Mouse (Mus musculus): ENCODE measurements around the gene Lrp1.

DNA sequence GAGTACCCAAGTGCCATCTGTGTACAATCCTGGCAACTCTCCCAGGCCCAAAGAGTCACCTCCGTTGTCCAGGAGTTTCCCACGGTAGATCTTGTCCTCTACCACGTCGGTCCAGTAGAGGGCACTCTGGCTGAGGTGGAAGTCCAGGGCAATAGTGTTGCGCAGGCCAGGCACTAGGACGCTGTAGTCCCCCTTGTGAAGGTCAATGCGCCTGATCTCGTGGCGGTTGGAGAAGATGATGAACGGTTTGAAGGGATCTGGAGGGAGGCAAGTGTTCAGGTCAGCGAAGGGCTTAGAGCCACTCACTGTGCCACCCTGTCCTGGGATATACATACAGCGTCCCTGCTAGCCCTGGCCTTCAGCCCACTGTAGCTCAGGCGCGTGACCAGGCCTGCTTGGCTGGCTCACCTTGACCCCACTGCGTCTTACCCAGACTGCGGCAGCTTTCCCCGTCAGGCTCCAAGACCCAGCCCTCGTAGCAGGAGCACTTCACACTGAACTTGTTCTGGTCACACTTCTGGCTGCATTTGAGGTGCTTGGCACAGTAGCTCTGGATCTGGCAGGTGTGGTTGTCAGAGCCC, 44.5 kb downstream of the Lrp1 start:
- TF ChIP-seq GATA1 (IDR thresholded peaks at IDR 0.05; ENCODE audit: low read length), result no peak
- TF ChIP-seq TAL1 (IDR thresholded peaks at IDR 0.05; ENCODE audit: low read length), result no peak
